Mouse (Mus musculus) induced T-regulatory cell, adult 2 months (primary cell): ENCODE measurements around the gene 1700037C18Rik.
A peak's percentile ranks its signal among the peaks of the same experiment; 100 is the strongest.

Experiments used
- DNase-seq: peaks from one replicate; pipeline ENCODE4 v3.0.0-alpha.2; 2012; ENCODE audit warnings: low read depth

1700037C18Rik gene

GRCm38 (mm10) chr16:3908537-3909111 lies at the start of gene 1700037C18Rik, which contains the start of gene Cluap1:
Gene 1700037C18Rik (minus strand): TSS chr16:3908689.
Gene Cluap1 (plus strand): TSS chr16:3908801.
- peak; percentile 95 for DNase-seq

- DNase-seq: no peak
Measured at GRCm38 (mm10) chr16:3956369-3956768, 47.9 kb upstream of the 1700037C18Rik start.

- no peak for DNase-seq
Measured at GRCm38 (mm10) chr16:3951141-3951540, 42.7 kb upstream of the 1700037C18Rik start.

GRCm38 (mm10) chr16:3934701-3935100 lies 26.2 kb upstream of the 1700037C18Rik start:
- peak; percentile 45 for DNase-seq

GRCm38 (mm10) chr16:3934091-3934490 lies 25.6 kb upstream of the 1700037C18Rik start:
- DNase-seq: peak; percentile 35

GRCm38 (mm10) chr16:3933536-3933935 lies 25.0 kb upstream of the 1700037C18Rik start:
- no peak for DNase-seq

GRCm38 (mm10) chr16:3929151-3929550 lies 20.7 kb upstream of the 1700037C18Rik start:
- DNase-seq: no peak

GRCm38 (mm10) chr16:3928582-3928981 lies 20.1 kb upstream of the 1700037C18Rik start:
- DNase-seq: no peak

- no peak for DNase-seq
Measured at GRCm38 (mm10) chr16:3923966-3924365, 15.5 kb upstream of the 1700037C18Rik start.

GRCm38 (mm10) chr16:3923515-3923914 lies 15.0 kb upstream of the 1700037C18Rik start:
- no peak for DNase-seq

GRCm38 (mm10) chr16:3920756-3921155 lies 12.3 kb upstream of the 1700037C18Rik start:
- DNase-seq: no peak

GRCm38 (mm10) chr16:3909118-3909517 lies 629 bp upstream of the 1700037C18Rik start:
- DNase-seq: no peak

- DNase-seq: no peak
Measured at GRCm38 (mm10) chr16:3907471-3907870, 1.0 kb downstream of the 1700037C18Rik start.

GRCm38 (mm10) chr16:3896553-3896952 lies 11.9 kb downstream of the 1700037C18Rik start:
- DNase-seq: no peak

GRCm38 (mm10) chr16:3896046-3896445 lies 12.4 kb downstream of the 1700037C18Rik start:
- peak; percentile 51 for DNase-seq

GRCm38 (mm10) chr16:3895173-3895792 lies 13.2 kb downstream of the 1700037C18Rik start:
- peak; percentile 83 for DNase-seq

GRCm38 (mm10) chr16:3893739-3894138 lies 14.8 kb downstream of the 1700037C18Rik start:
- DNase-seq: no peak

- DNase-seq: no peak
Measured at GRCm38 (mm10) chr16:3891621-3892295, 16.7 kb downstream of the 1700037C18Rik start.

- peak; percentile 42 for DNase-seq
Measured at GRCm38 (mm10) chr16:3885065-3885670, 23.3 kb downstream of the 1700037C18Rik start.

- peak; percentile 96 for DNase-seq
Measured at GRCm38 (mm10) chr16:3884201-3885064, 24.1 kb downstream of the 1700037C18Rik start, which contains the start of the genes Zfp597 and Gm20695. Gene Zfp597 (minus strand): TSS chr16:3884561. Gene Gm20695 (plus strand): TSS chr16:3884648.

GRCm38 (mm10) chr16:3876346-3876745 lies 32.1 kb downstream of the 1700037C18Rik start:
- no peak for DNase-seq
